In the genomic region with DNA sequence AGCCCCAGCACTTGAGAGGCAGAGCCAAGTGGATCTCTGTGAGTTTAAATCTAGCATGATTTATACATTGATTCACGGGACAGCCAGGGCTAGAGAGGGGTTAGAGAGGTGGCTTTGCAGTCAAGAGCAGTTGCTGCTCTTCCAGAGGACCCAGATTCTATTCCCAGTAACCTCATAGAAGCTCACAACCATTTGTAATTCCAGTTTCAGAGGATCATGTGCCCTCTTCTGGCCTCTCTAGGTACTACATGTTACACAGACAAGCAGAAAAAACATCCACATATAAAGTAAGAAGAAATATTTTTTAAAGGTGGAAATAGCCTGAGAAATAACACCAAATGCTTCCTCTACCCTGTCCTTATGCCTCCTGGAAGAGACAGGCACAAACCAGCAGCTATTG, we compare ENCODE assay signal across 8 mouse cellular contexts. TPM values are rescaled to one million over a fixed set of nuclear protein-coding genes. Genes with fewer than 3 reads are reported as not detected.
DNase-seq lines count a peak whose midpoint lies in the region; ATAC-seq lines count a peak whose summit lies in the region.

No protein-coding gene starts in this region.

- no peaks in the 10 kb centered on the region for H3K36me3 ChIP-seq in hindbrain, embryonic 11.5 days (ENCODE audit: control insufficient read depth, insufficient read depth, low read length)
- no peaks in the 10 kb centered on the region for H3K36me3 ChIP-seq in hindbrain, embryonic 12.5 days
- no peaks in the 10 kb centered on the region for H3K36me3 ChIP-seq in forebrain, embryonic 10.5 days (replicated peaks)

- peaks cover 5% of the 10 kb centered on the region for H3K4me1 ChIP-seq in hindbrain, embryonic 11.5 days (replicated peaks; ENCODE audit: control insufficient read depth, insufficient read depth, low read length)
- H3K4me1 ChIP-seq in hindbrain, embryonic 12.5 days: peaks cover 24% of the 10 kb centered on the region
- peaks cover 22% of the 10 kb centered on the region for H3K4me1 ChIP-seq in forebrain, embryonic 10.5 days

- H3K9ac ChIP-seq in hindbrain, embryonic 11.5 days (ENCODE audit: low read depth, low read length): no peak overlapping the region
- H3K9ac ChIP-seq in hindbrain, embryonic 12.5 days: no peak overlapping the region

- peak; percentile 47 for DNase-seq in hindbrain, embryonic 11.5 days (ENCODE audit: low spot score)
- peak; percentile 13 for DNase-seq in urinary bladder, postnatal 14 days (ENCODE audit: low spot score)
- DNase-seq in urinary bladder, postnatal 4 days (ENCODE audit: low spot score in 2 of 2): no peak
- DNase-seq in c-Kit-positive CD71-positive TER-119-negative erythroid progenitor cells, embryonic 14.5 days (ENCODE audit: low read depth): peak; percentile 19
- DNase-seq in left cerebral cortex, adult 18-20 months (ENCODE audit: low spot score in 2 of 2): no peak
- no peak for DNase-seq in right cerebral cortex, postnatal 36 days (ENCODE audit: low spot score in 2 of 2)
- no peak for DNase-seq in forebrain, embryonic 10.5 days (ENCODE audit: extremely low spot score, low spot score)

- H3K9me3 ChIP-seq in hindbrain, embryonic 11.5 days (ENCODE audit: control insufficient read depth, low read length): no peaks in the 10 kb centered on the region
- H3K9me3 ChIP-seq in hindbrain, embryonic 12.5 days (replicated peaks): no peaks in the 10 kb centered on the region
- H3K9me3 ChIP-seq in forebrain, embryonic 10.5 days: no peaks in the 10 kb centered on the region; the same call in 1 of the 2 replicates

- H3K4me3 ChIP-seq in hindbrain, embryonic 11.5 days (ENCODE audit: low read depth, low read length): no peak overlapping the region
- no peak overlapping the region for H3K4me3 ChIP-seq in hindbrain, embryonic 12.5 days
- H3K4me3 ChIP-seq in forebrain, embryonic 10.5 days: no peak overlapping the region

- WGBS in hindbrain, embryonic 11.5 days: 22% methylated on average over 1 of the region's 1 CpGs
- 52% methylated on average over 1 of the region's 1 CpGs for WGBS in hindbrain, embryonic 12.5 days
- 25% methylated on average over 1 of the region's 1 CpGs for WGBS in forebrain, embryonic 10.5 days

- no peak for ATAC-seq in hindbrain, embryonic 11.5 days (ENCODE audit: low FRiP score)
- ATAC-seq in hindbrain, embryonic 12.5 days (ENCODE audit: low FRiP score): no peak

- H3K27me3 ChIP-seq in hindbrain, embryonic 11.5 days (ENCODE audit: control insufficient read depth, insufficient read depth, low read length): peaks cover 6% of the 10 kb centered on the region; the same call in 1 of the 2 replicates
- peaks cover 41% of the 10 kb centered on the region for H3K27me3 ChIP-seq in hindbrain, embryonic 12.5 days
- peaks cover 94% of the 10 kb centered on the region for H3K27me3 ChIP-seq in forebrain, embryonic 10.5 days (ENCODE audit: poor library complexity, severe bottlenecking)

- no peak overlapping the region for H3K27ac ChIP-seq in hindbrain, embryonic 11.5 days (ENCODE audit: low read depth, low read length)
- H3K27ac ChIP-seq in hindbrain, embryonic 12.5 days: no peak overlapping the region
- no peak overlapping the region for H3K27ac ChIP-seq in forebrain, embryonic 10.5 days

- no peak overlapping the region for H3K4me2 ChIP-seq in hindbrain, embryonic 11.5 days (replicated peaks; ENCODE audit: low read depth, low read length)
- no peak overlapping the region for H3K4me2 ChIP-seq in hindbrain, embryonic 12.5 days (replicated peaks)

RNA-seq across cellular contexts. Expression of gene Smug1, which starts 36.2 kb away (rescaled TPM):
- 23.9 and 35.8 TPM in 2 replicates for polyA plus RNA-seq in hindbrain, embryonic 11.5 days (2014; fragmentation: Nextera tagmentation; extraction: Ambion mirVana)
- polyA plus RNA-seq in hindbrain, embryonic 12.5 days (2016; fragmentation: Nextera tagmentation; extraction: Ambion mirVana): 31.3 and 34.4 TPM in 2 replicates
- total RNA-seq in left cerebral cortex, adult 18-20 months (2021): 10 to 100 TPM; 21.8 to 22.6 TPM
- polyA plus RNA-seq in forebrain, embryonic 10.5 days (2016; fragmentation: Nextera tagmentation; extraction: Ambion mirVana): 21.7 and 21.8 TPM in 2 replicates

Comparison
In these comparisons a context has a peak if more than half of its experiments do, and no peak if none do; other contexts are left out.
1. DNase-seq: peak in hindbrain, embryonic 11.5 days (single experiment), urinary bladder, postnatal 14 days (single experiment) and c-Kit-positive CD71-positive TER-119-negative erythroid progenitor cells, embryonic 14.5 days (single experiment); none in urinary bladder, postnatal 4 days (0 of 2), left cerebral cortex, adult 18-20 months (0 of 2), right cerebral cortex, postnatal 36 days (0 of 2) and forebrain, embryonic 10.5 days (single experiment).